ENCODE assay signal across 18 mouse cellular contexts in genomic region chr13:53392910-53393309, GRCm38 (mm10). TPM values are rescaled to one million over a fixed set of nuclear protein-coding genes. Genes with fewer than 3 reads are reported as not detected.
DNase-seq lines count a peak whose midpoint lies in the region; ATAC-seq and TF ChIP-seq lines count a peak whose summit lies in the region.
"Had no signal": no experiment of that assay in that cellular context is flagged by ENCODE, and none has a peak within 500 bp of the region (broad histone marks: within the 10 kb centered on the region; RNA-seq: fewer than 3 reads in every experiment).

No protein-coding gene starts in this region.

- H3K9me3 ChIP-seq in heart, embryonic 10.5 days, result no peaks in the 10 kb centered on the region
- no peaks in the 10 kb centered on the region for H3K9me3 ChIP-seq in lung, postnatal 0 days (ENCODE audit: low read length)
- H3K9me3 ChIP-seq in midbrain, embryonic 11.5 days (ENCODE audit: control insufficient read depth, low read length), result no peaks in the 10 kb centered on the region
- H3K9me3 ChIP-seq: hindbrain, embryonic 12.5 days; intestine, embryonic 15.5 days; neural tube, embryonic 15.5 days had no signal

- intact Hi-C loops in heart, postnatal 25 days (cut with DNase I), result no loop called here

- peaks cover 13% of the 10 kb centered on the region; the same call in 1 of the 2 replicates for H3K27me3 ChIP-seq in heart, embryonic 10.5 days (ENCODE audit: insufficient read depth, poor library complexity, severe bottlenecking)
- no peaks in the 10 kb centered on the region for H3K27me3 ChIP-seq in lung, postnatal 0 days (replicated peaks; ENCODE audit: insufficient read depth, low read length)
- H3K27me3 ChIP-seq in midbrain, embryonic 11.5 days (ENCODE audit: control insufficient read depth, insufficient read depth, low read length), result no peaks in the 10 kb centered on the region
- H3K27me3 ChIP-seq: intestine, embryonic 15.5 days; neural tube, embryonic 15.5 days had no signal

- no peaks in the 10 kb centered on the region for H3K36me3 ChIP-seq in heart, embryonic 10.5 days
- H3K36me3 ChIP-seq in lung, postnatal 0 days (ENCODE audit: insufficient read depth, low read length), result no peaks in the 10 kb centered on the region
- no peaks in the 10 kb centered on the region for H3K36me3 ChIP-seq in midbrain, embryonic 11.5 days (ENCODE audit: control insufficient read depth, insufficient read depth, low read length)
- H3K36me3 ChIP-seq: hindbrain, embryonic 12.5 days; intestine, embryonic 15.5 days; neural tube, embryonic 15.5 days had no signal

- no peak overlapping the region for H3K4me2 ChIP-seq in lung, postnatal 0 days (replicated peaks; ENCODE audit: low read depth, low read length)
- no peak overlapping the region for H3K4me2 ChIP-seq in midbrain, embryonic 11.5 days
- H3K4me2 ChIP-seq: liver, embryonic 11.5 days had no signal

- DNase-seq in adrenal gland, adult 8-10 months, result peak; percentile 20
- DNase-seq in adrenal gland, adult 18-20 months (ENCODE audit: low spot score in 2 of 2), result no peak
- peak; percentile 28 for DNase-seq in heart, embryonic 10.5 days (ENCODE audit: low spot score)
- no peak for DNase-seq in heart, postnatal 25 days (ENCODE audit: low spot score)
- DNase-seq in lung, postnatal 0 days (ENCODE audit: low spot score), result peak; percentile 5
- DNase-seq in lung, postnatal 36 days, result no peak
- DNase-seq in retina, postnatal 1 day, result peak; percentile 20
- DNase-seq in midbrain, embryonic 11.5 days (ENCODE audit: low spot score, missing footprints), result no peak
- DNase-seq: adrenal gland, postnatal 25 days; gastrocnemius, postnatal 10 days; kidney, postnatal 25 days; left cerebral cortex, postnatal 4 days; thymus, postnatal 4 days had no signal

- no peak for TF ChIP-seq EP300 in lung, postnatal 0 days (IDR thresholded peaks at IDR 0.05)

- peaks cover 6% of the 10 kb centered on the region for H3K4me1 ChIP-seq in heart, embryonic 10.5 days
- no peaks in the 10 kb centered on the region for H3K4me1 ChIP-seq in lung, postnatal 0 days (ENCODE audit: insufficient read depth, low read depth, low read length)
- 0 out of 2 replicates have a peak, but pooled peaks cover 3% of the 10 kb centered on the region for H3K4me1 ChIP-seq in midbrain, embryonic 11.5 days (ENCODE audit: control insufficient read depth, insufficient read depth, low read length)
- H3K4me1 ChIP-seq: intestine, embryonic 15.5 days had no signal

- H3K27ac ChIP-seq in heart, embryonic 10.5 days, result no peak overlapping the region
- H3K27ac ChIP-seq in lung, postnatal 0 days (ENCODE audit: low read length), result no peak overlapping the region
- no peak overlapping the region for H3K27ac ChIP-seq in midbrain, embryonic 11.5 days (ENCODE audit: low read depth, low read length)
- H3K27ac ChIP-seq: hindbrain, embryonic 12.5 days; intestine, embryonic 15.5 days; neural tube, embryonic 15.5 days had no signal

- no peak for ATAC-seq in lung, postnatal 0 days
- no peak for ATAC-seq in midbrain, embryonic 11.5 days (ENCODE audit: low FRiP score)
- ATAC-seq: intestine, embryonic 15.5 days had no signal

- peak; percentile 17; the same call in 1 of the 2 replicates for TF ChIP-seq CTCF in lung, postnatal 0 days (IDR thresholded peaks at IDR 0.05)

- 62% methylated on average over 6 of the region's 6 CpGs for WGBS in heart, embryonic 10.5 days
- 42% methylated on average over 6 of the region's 6 CpGs for WGBS in lung, postnatal 0 days
- 68% methylated on average over 6 of the region's 6 CpGs for WGBS in midbrain, embryonic 11.5 days

- no peak overlapping the region for H3K4me3 ChIP-seq in heart, embryonic 10.5 days
- no peak overlapping the region for H3K4me3 ChIP-seq in lung, postnatal 0 days (ENCODE audit: low read depth, low read length)
- H3K4me3 ChIP-seq in midbrain, embryonic 11.5 days (ENCODE audit: low read depth, low read length), result no peak overlapping the region
- H3K4me3 ChIP-seq: erythroblast, embryonic 14.5 days; intestine, embryonic 15.5 days had no signal

- H3K9ac ChIP-seq in lung, postnatal 0 days (replicated peaks; ENCODE audit: low read depth), result no peak overlapping the region
- H3K9ac ChIP-seq in midbrain, embryonic 11.5 days (ENCODE audit: low read length), result no peak overlapping the region
- H3K9ac ChIP-seq: hindbrain, embryonic 12.5 days; intestine, embryonic 15.5 days; neural tube, embryonic 15.5 days had no signal

RNA-seq across cellular contexts. Expression of gene Sptlc1, which starts 15.7 kb away (rescaled TPM):
- 10 to 100 TPM; 63.1 to 94.2 (median 80.0) TPM for total RNA-seq in adrenal gland, adult 8-10 months (2022)
- total RNA-seq in adrenal gland, adult 18-20 months (2021), result 10 to 100 TPM; 45.3 to 82.0 TPM
- 20.2 and 26.3 TPM in 2 replicates for polyA plus RNA-seq in heart, embryonic 10.5 days (2016; fragmentation: Nextera tagmentation; extraction: Ambion mirVana)
- total RNA-seq in heart, postnatal 25 days (2021), result 10 to 100 TPM; 13.7 to 13.9 TPM
- polyA plus RNA-seq in lung, postnatal 0 days (2015; fragmentation: Nextera tagmentation; extraction: Ambion mirVana), result 34.2 and 34.8 TPM in 2 replicates
- 33.1 and 35.0 TPM in 2 replicates for polyA plus RNA-seq in midbrain, embryonic 11.5 days (2014; fragmentation: Nextera tagmentation; extraction: Ambion mirVana)

Comparison
In these comparisons a context has a peak if more than half of its experiments do, and no peak if none do; other contexts are left out.
1. DNase-seq: peak in adrenal gland, adult 8-10 months (single experiment), heart, embryonic 10.5 days (single experiment), lung, postnatal 0 days (single experiment) and retina, postnatal 1 day (single experiment); none in adrenal gland, adult 18-20 months (0 of 2), heart, postnatal 25 days (single experiment), lung, postnatal 36 days (single experiment) and midbrain, embryonic 11.5 days (single experiment).